ENCODE assay signal across 8 mouse cellular contexts in the genomic region with DNA sequence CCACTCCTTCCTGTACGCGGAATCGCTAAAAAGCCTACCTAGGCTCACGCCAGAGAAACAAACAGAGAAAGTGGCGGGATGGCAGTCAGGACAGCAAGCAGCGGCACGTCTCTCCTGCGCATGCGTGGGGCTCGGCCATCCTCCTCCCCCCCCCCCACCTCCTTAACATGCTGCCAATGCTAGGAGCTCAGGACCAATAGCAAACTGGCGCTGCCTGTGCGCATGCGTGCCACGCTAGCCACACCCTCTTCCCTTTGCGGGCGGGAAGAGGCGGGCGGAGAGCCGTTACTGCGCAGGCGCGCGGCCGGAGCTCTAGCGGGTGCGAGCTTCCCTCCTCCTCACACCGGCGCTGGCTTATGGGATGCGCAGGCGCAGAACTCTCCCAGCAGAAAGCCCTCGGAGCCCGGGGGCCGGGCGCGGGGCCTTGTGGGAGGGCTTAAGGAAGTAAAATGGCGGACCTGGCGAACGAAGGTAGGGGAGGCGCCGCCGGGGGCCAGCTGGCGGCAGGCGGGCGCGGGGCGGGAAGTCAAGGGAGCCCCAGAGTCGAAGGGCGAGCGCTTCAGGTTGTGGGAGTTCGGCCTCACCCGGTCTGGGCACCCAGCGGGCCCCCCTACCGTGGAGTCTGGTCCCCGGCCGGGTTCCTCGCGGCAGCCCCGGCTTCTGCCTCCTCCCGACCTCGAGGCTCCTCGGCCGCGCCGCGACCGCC. TPM values are rescaled to one million over a fixed set of nuclear protein-coding genes. Genes with fewer than 3 reads are reported as not detected.
DNase-seq lines count a peak whose midpoint lies in the region; ATAC-seq and TF ChIP-seq lines count a peak whose summit lies in the region.

A gene (plus strand): TSS at position 354 of the 706 bp plus-strand sequence.

- H3K4me1 ChIP-seq in erythroblast, embryonic 14.5 days (ENCODE audit: control insufficient read depth) = peaks cover 67% of the 10 kb centered on the region
- H3K4me1 ChIP-seq in heart, embryonic 11.5 days (ENCODE audit: control insufficient read depth, insufficient read depth, low read length) = peaks cover 16% of the 10 kb centered on the region
- H3K4me1 ChIP-seq in kidney, embryonic 16.5 days (ENCODE audit: insufficient read depth, low read length) = peaks cover 30% of the 10 kb centered on the region
- H3K4me1 ChIP-seq in liver, adult 2 months (ENCODE audit: control insufficient read depth, insufficient read depth, low read length) = peaks cover 5% of the 10 kb centered on the region

- H3K9me3 ChIP-seq in erythroblast, embryonic 14.5 days (ENCODE audit: control insufficient read depth, low read length) = no peaks in the 10 kb centered on the region
- H3K9me3 ChIP-seq in heart, embryonic 11.5 days (replicated peaks; ENCODE audit: control insufficient read depth, low read length) = no peaks in the 10 kb centered on the region
- H3K9me3 ChIP-seq in kidney, embryonic 16.5 days (ENCODE audit: low read length) = no peaks in the 10 kb centered on the region

- H3ac ChIP-seq in C2C12 (ENCODE audit: control insufficient read depth, insufficient read length, low read depth) = peak within 1 kb of the TSS; percentile 82
- peak within 1 kb of the TSS; percentile 87 for H3ac ChIP-seq in myocyte (ENCODE audit: control insufficient read depth, insufficient read length)

- no peak for TF ChIP-seq CTCF in C2C12 (IDR thresholded peaks at IDR 0.05; ENCODE audit: control insufficient read depth, insufficient read depth, insufficient read length)
- TF ChIP-seq CTCF in brain, embryonic 14.5 days (IDR thresholded peaks at IDR 0.05; ENCODE audit: borderline replicate concordance, extremely low read depth, insufficient read depth, insufficient read length) = no peak
- no peak for TF ChIP-seq CTCF in liver, adult 2 months (IDR thresholded peaks at IDR 0.05; ENCODE audit: low read depth, low read length)

- peak; percentile 89 for ATAC-seq in heart, embryonic 11.5 days (replicated peaks; ENCODE audit: insufficient number of reproducible peaks, low FRiP score, low TSS enrichment)
- peak; percentile 90 for ATAC-seq in kidney, embryonic 16.5 days (ENCODE audit: low FRiP score, low TSS enrichment)

- H3K79me3 ChIP-seq in C2C12 (ENCODE audit: low read depth) = peaks cover 46% of the 10 kb centered on the region

- TF ChIP-seq POLR2A in brain, embryonic 14.5 days (IDR thresholded peaks at IDR 0.05; ENCODE audit: borderline replicate concordance, extremely low read depth, insufficient read depth, insufficient read length, poor library complexity, severe bottlenecking) = peak; percentile 79
- TF ChIP-seq POLR2A in liver, adult 2 months (IDR thresholded peaks at IDR 0.05; ENCODE audit: extremely low read depth, insufficient read depth, low read length) = peak; percentile 76
- TF ChIP-seq POLR2A in myocyte (IDR thresholded peaks at IDR 0.05; ENCODE audit: insufficient read length, low read depth) = peak; percentile 93

- no peaks in the 10 kb centered on the region for H3K27me3 ChIP-seq in C2C12 (ENCODE audit: control insufficient read depth, insufficient read depth, insufficient read length)
- H3K27me3 ChIP-seq in erythroblast, embryonic 14.5 days (ENCODE audit: control insufficient read depth) = peaks cover 13% of the 10 kb centered on the region
- no peaks in the 10 kb centered on the region for H3K27me3 ChIP-seq in heart, embryonic 11.5 days (ENCODE audit: control insufficient read depth, insufficient read depth, low read length)
- no peaks in the 10 kb centered on the region for H3K27me3 ChIP-seq in kidney, embryonic 16.5 days (ENCODE audit: insufficient read depth, low read length)
- H3K27me3 ChIP-seq in liver, adult 2 months (ENCODE audit: control insufficient read depth, insufficient read depth, low read length) = no peaks in the 10 kb centered on the region
- no peaks in the 10 kb centered on the region for H3K27me3 ChIP-seq in myocyte (ENCODE audit: control insufficient read depth, insufficient read depth, insufficient read length)
- no peaks in the 10 kb centered on the region for H3K27me3 ChIP-seq in splenic B cell, adult 2 months (ENCODE audit: control insufficient read depth, insufficient read depth, low read length, poor library complexity, severe bottlenecking)

- peaks cover 49% of the 10 kb centered on the region for H3K79me2 ChIP-seq in C2C12 (ENCODE audit: control insufficient read depth, insufficient read depth)
- H3K79me2 ChIP-seq in liver, adult 2 months (ENCODE audit: control insufficient read depth, insufficient read depth, low read length) = peaks cover 43% of the 10 kb centered on the region; the same call in 1 of the 2 replicates
- H3K79me2 ChIP-seq in myocyte (ENCODE audit: control insufficient read depth, insufficient read depth) = peaks cover 47% of the 10 kb centered on the region

- H3K36me3 ChIP-seq in C2C12 (ENCODE audit: control insufficient read depth, insufficient read depth) (peaks cover 22% of the 10 kb centered on the region), myocyte (ENCODE audit: control insufficient read depth, insufficient read depth) (peaks cover 9% of the 10 kb centered on the region)
- peaks cover 36% of the 10 kb centered on the region for H3K36me3 ChIP-seq in erythroblast, embryonic 14.5 days (ENCODE audit: control insufficient read depth)
- peaks cover 9% of the 10 kb centered on the region for H3K36me3 ChIP-seq in heart, embryonic 11.5 days (ENCODE audit: control insufficient read depth, insufficient read depth, low read length)
- peaks cover 18% of the 10 kb centered on the region for H3K36me3 ChIP-seq in kidney, embryonic 16.5 days (ENCODE audit: insufficient read depth, low read length)
- no peaks in the 10 kb centered on the region for H3K36me3 ChIP-seq in liver, adult 2 months (ENCODE audit: control insufficient read depth, insufficient read depth, low read length)
- H3K36me3 ChIP-seq in splenic B cell, adult 2 months (ENCODE audit: control insufficient read depth, insufficient read depth, low read length, poor library complexity, severe bottlenecking) = no peaks in the 10 kb centered on the region; the same call in 1 of the 2 replicates

- peak; percentile 100 for DNase-seq in brain, embryonic 14.5 days (ENCODE audit: low read depth)
- peak; percentile 95 for DNase-seq in liver, adult 2 months (ENCODE audit: extremely low read depth, low read depth, low spot score)
- peak; percentile 100 for DNase-seq in splenic B cell, adult 2 months (ENCODE audit: low read depth, low spot score)

- H3K27ac ChIP-seq in heart, embryonic 11.5 days (ENCODE audit: low read depth, low read length) = peak within 1 kb of the TSS; percentile 85
- H3K27ac ChIP-seq in kidney, embryonic 16.5 days (ENCODE audit: low read length) = peak within 1 kb of the TSS; percentile 91
- peak within 1 kb of the TSS; percentile 79 for H3K27ac ChIP-seq in liver, adult 2 months (replicated peaks; ENCODE audit: insufficient read depth, low read depth, low read length)

- H3K4me3 ChIP-seq in C2C12 (ENCODE audit: insufficient read depth, poor library complexity, severe bottlenecking) (peak within 1 kb of the TSS; percentile 87), myocyte (peak within 1 kb of the TSS; percentile 68)
- H3K4me3 ChIP-seq in erythroblast, embryonic 14.5 days (replicated peaks) = peak within 1 kb of the TSS; percentile 98
- H3K4me3 ChIP-seq in heart, embryonic 11.5 days (ENCODE audit: low read depth, low read length) = peak within 1 kb of the TSS; percentile 91
- peak within 1 kb of the TSS; percentile 98 for H3K4me3 ChIP-seq in kidney, embryonic 16.5 days (ENCODE audit: low read length)
- H3K4me3 ChIP-seq in liver, adult 2 months (ENCODE audit: insufficient read depth, low read depth, low read length) = peak within 1 kb of the TSS; percentile 98

- WGBS in heart, embryonic 11.5 days (ENCODE audit: insufficient replicate concordance) = under 1% methylated on average over 62 of the region's 66 CpGs
- WGBS in kidney, embryonic 16.5 days = under 1% methylated on average over 64 of the region's 66 CpGs
- under 1% methylated on average over 61 of the region's 66 CpGs for WGBS in liver, adult 2 months

- H3K4me2 ChIP-seq in heart, embryonic 11.5 days = peak within 1 kb of the TSS; percentile 76
- peak within 1 kb of the TSS; percentile 84 for H3K4me2 ChIP-seq in kidney, embryonic 16.5 days (replicated peaks; ENCODE audit: low read depth, low read length)
- H3K4me2 ChIP-seq in myocyte (ENCODE audit: low read depth) = peak within 1 kb of the TSS; percentile 97

- H3K9ac ChIP-seq in heart, embryonic 11.5 days (ENCODE audit: low read depth, low read length) = peak within 1 kb of the TSS; percentile 98
- peak within 1 kb of the TSS; percentile 98 for H3K9ac ChIP-seq in kidney, embryonic 16.5 days (replicated peaks; ENCODE audit: low read length)
- peak within 1 kb of the TSS; percentile 92 for H3K9ac ChIP-seq in liver, adult 2 months (ENCODE audit: low read depth, low read length)

TF ChIP-seq in C2C12, 6 proteins besides CTCF, POLR2A, EP300 and RAD21:
- TF ChIP-seq FOSL1 (IDR thresholded peaks at IDR 0.05; ENCODE audit: insufficient read depth, low read length, poor library complexity, severe bottlenecking) = no peak
- no peak for TF ChIP-seq MAX (IDR thresholded peaks at IDR 0.05)
- no peak for TF ChIP-seq MYOD1 (IDR thresholded peaks at IDR 0.05; ENCODE audit: control insufficient read depth, insufficient read length, low read depth)
- no peak for TF ChIP-seq CEBPB (IDR thresholded peaks at IDR 0.05; ENCODE audit: low read depth)
- TF ChIP-seq MYOG (IDR thresholded peaks at IDR 0.05; ENCODE audit: control insufficient read depth, extremely low read depth, insufficient read length) = no peak
- no peak for TF ChIP-seq USF1 (IDR thresholded peaks at IDR 0.05; ENCODE audit: low read depth)

TF ChIP-seq in myocyte, 11 proteins besides CTCF, POLR2A, EP300 and RAD21 (continues in another document):
- no peak for TF ChIP-seq TCF12 (IDR thresholded peaks at IDR 0.05; ENCODE audit: insufficient read depth, poor library complexity, severe bottlenecking)
- TF ChIP-seq CEBPB (IDR thresholded peaks at IDR 0.05; ENCODE audit: insufficient read depth, poor library complexity, severe bottlenecking) = no peak
- peak; percentile 56 for TF ChIP-seq E2F4 (IDR thresholded peaks at IDR 0.05; ENCODE audit: insufficient read depth)
- TF ChIP-seq TCF3 (IDR thresholded peaks at IDR 0.05; ENCODE audit: insufficient read length, low read depth) = no peak
- peak; percentile 93 for TF ChIP-seq POLR2AphosphoS2 (IDR thresholded peaks at IDR 0.05; ENCODE audit: insufficient read length, low read depth)
- no peak for TF ChIP-seq MAX (IDR thresholded peaks at IDR 0.05; ENCODE audit: low read depth)
- TF ChIP-seq REST (IDR thresholded peaks at IDR 0.05; ENCODE audit: insufficient read depth, insufficient read length) = no peak
- no peak for TF ChIP-seq USF1 (IDR thresholded peaks at IDR 0.05; ENCODE audit: low read depth)

RNA-seq across cellular contexts. Expression of the gene that starts here (rescaled TPM):
- 107 TPM for polyA plus RNA-seq in C2C12 (2012; fragmentation: generic; extraction: Trizol)
- polyA plus RNA-seq in brain, embryonic 14.5 days (2012; rRNA removed) = 146 and 176 TPM in 2 replicates
- 16.4 and 17.4 TPM in 2 replicates for polyA plus RNA-seq in erythroblast, embryonic 14.5 days (2012)
- 65.9 and 66.2 TPM in 2 replicates for polyA plus RNA-seq in heart, embryonic 11.5 days (2014; fragmentation: Nextera tagmentation; extraction: Ambion mirVana)
- 106 and 107 TPM in 2 replicates for polyA plus RNA-seq in kidney, embryonic 16.5 days (2015; fragmentation: Nextera tagmentation; extraction: Ambion mirVana)
- 14.3 and 18.6 TPM in 2 replicates for total RNA-seq in liver, adult 2 months (2014; rRNA removed)
- polyA plus RNA-seq in liver, adult 2 months (2012; rRNA removed) = 36.2 and 38.7 TPM in 2 replicates
- 70.0 TPM for polyA plus RNA-seq in myocyte (2012; fragmentation: generic; extraction: Trizol)

Comparison
In these comparisons a context has a peak if more than half of its experiments do, and no peak if none do; other contexts are left out.
1. Peak in every context shown above with its lines: DNase-seq, ATAC-seq, H3K4me3 ChIP-seq and H3K27ac ChIP-seq.